Mouse (Mus musculus) hindbrain, embryonic 10.5 days (tissue): ENCODE data around the gene Vta1. TPM values are rescaled to one million over a fixed set of nuclear protein-coding genes. Genes with fewer than 3 reads are reported as not detected.

Experiments used
- DNase-seq: peaks from one replicate; pipeline ENCODE4 v3.0.0-alpha.2; 2017; ENCODE audit warnings: low spot score
- H3K27ac ChIP-seq: fragments of 300-500 bp; sonication (generic); 2 replicates; pipeline ENCODE4 v1.5.1; 2016; ENCODE audit warnings: mild to moderate bottlenecking, moderate library complexity
- H3K27me3 ChIP-seq: fragments of 300-500 bp; sonication (generic); 2 replicates; pipeline ENCODE4 v1.6.1; 2016; ENCODE audit warnings: mild to moderate bottlenecking; ENCODE audit not compliant: poor library complexity, insufficient read depth, severe bottlenecking
- H3K36me3 ChIP-seq: fragments of 300-500 bp; sonication (generic); 2 replicates; pipeline ENCODE4 v1.6.1; 2016; ENCODE audit warnings: mild to moderate bottlenecking, moderate library complexity
- H3K4me1 ChIP-seq: fragments of 300-500 bp; sonication (generic); replicated peaks from 2 replicates; pipeline ENCODE4 v1.6.1; 2016; ENCODE audit warnings: mild to moderate bottlenecking
- H3K4me3 ChIP-seq: fragments of 300-500 bp; sonication (generic); 2 replicates; pipeline ENCODE4 v1.5.1; 2016; ENCODE audit warnings: mild to moderate bottlenecking, moderate library complexity
- H3K9me3 ChIP-seq: fragments of 300-500 bp; sonication (generic); 2 replicates; pipeline ENCODE4 v1.6.1; 2016; ENCODE audit warnings: mild to moderate bottlenecking, moderate library complexity
- WGBS: fragments of 180-500 bp; shearing (Covaris S2); methylation state at CpG from one replicate; pipeline ENCODE4 v1.1.7; 2016; 5-methylcytosine and 5-hydroxymethylcytosine counted together
- polyA plus RNA-seq: library from polyadenylated mRNA; unstranded; fragments of >200 nt; fragmentation: Nextera tagmentation; extraction: Ambion mirVana; gene quantifications from 2 replicates; pipeline ENCODE4 v1.2.1, GENCODE M21; 2016

The Vta1 gene
- polyA plus RNA-seq, result 154 and 196 TPM in 2 replicates

DNA sequence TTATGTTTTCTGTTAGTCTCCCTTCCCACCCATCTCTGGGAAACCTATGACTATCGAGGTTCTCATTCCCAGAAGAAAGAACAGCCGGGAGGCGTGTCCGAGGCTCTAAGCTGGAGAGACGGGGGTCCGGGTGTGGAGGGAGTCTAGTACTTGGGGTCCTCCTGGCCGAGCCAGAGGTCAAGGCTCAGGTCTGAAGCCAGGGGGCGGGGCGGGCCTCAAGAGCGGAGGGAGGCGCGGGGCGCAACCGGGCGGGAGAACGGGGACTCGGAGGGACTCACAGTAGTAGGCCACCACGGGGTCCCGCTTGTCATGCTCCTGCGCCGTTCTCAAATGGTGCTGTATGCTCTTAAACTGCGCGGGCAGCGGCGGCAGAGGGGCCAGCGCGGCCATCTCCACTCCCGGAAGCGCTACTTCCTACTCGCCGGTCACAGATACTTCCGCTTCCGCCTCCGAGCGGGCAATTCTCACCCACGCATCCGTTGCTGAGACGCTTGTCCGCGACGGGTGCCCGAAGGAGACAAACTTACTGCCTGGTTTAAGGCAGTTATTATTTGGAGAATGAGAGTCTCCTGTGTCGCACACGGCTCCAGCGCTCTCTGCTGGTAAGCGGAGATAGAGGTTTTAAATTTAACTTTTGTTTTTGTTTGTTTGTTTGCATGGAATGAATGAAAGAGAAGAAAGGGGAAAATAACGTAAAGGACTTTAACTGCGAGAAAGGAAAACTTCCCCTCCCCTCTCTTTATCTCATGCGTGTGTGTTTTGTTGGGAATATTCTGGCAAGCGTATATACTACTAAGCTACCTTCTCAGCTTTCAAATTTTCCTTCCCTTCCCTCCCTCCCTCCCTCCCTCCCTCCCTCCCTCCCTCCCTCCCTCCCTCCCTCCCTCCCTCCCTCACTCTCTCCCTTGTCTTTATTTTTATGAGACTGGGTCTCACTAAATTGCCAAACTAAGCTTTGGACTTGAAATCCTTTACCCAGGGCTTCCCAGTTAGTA lies at the start of gene Vta1, which contains the start of gene Nmbr:
Vta1 (minus strand) TSS at position 489 of the 995 bp plus-strand sequence.
Nmbr (plus strand) TSS at position 520 of the 995 bp plus-strand sequence.
- DNase-seq, result peak; percentile 96
- WGBS, result under 1% methylated on average over 50 of the region's 50 CpGs

DNA sequence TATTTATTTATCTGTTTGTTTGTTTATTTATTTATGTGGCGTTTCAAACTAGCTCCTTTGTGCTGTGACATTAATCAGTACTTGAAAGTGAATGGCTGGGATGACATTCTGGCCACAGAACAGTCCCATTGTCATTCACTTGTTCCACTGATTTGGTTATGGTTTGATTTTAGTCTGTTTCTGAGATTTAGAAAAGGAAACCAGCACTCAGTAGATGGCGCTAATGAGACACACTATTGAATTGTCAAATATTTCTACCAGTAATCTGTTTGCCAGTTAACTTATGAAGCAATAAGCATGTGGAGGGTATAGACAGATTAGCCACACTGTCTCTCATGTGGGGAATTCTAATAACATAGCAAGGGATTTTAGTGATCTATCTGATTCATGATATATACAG lies 28.9 kb upstream of the Vta1 start:
- DNase-seq, result no peak
- Histone ChIP-seq H3K9me3 (no peaks in the 10 kb centered on the region), H3K36me3 (no peaks in the 10 kb centered on the region), H3K27ac (no peak overlapping the region), H3K4me1 (no peaks in the 10 kb centered on the region), H3K4me3 (no peak overlapping the region), H3K27me3 (no peaks in the 10 kb centered on the region)
- 9% methylated on average over 2 of the region's 2 CpGs for WGBS

More for the DNA sequence above, at the start of gene Vta1, which contains the start of gene Nmbr:
- Histone ChIP-seq H3K36me3 (no peaks in the 10 kb centered on the region), H3K9me3 (no peaks in the 10 kb centered on the region), H3K4me1 (peaks cover 25% of the 10 kb centered on the region), H3K27me3 (no peaks in the 10 kb centered on the region), H3K27ac (peak within 1 kb of the TSS; percentile 92), H3K4me3 (peak within 1 kb of the TSS; percentile 88)

DNA sequence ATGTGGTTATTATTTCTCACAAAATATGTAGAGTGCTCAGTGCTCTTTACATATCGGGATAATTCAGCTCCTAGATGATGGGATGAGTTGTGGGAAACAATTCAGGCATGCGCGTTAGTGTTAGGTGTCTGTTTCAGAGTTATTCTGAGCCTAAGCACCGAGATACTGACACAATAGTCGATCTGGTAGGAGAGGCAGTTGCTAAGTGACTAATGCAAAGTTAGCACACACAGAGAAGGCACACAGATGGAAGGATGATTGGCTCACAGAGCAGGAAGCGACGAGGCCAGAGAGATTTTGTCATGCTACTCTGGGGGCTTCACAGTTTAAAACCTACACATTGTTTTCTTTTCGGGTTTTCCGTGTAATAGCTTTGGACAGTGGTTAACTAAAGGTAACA lies 20.3 kb upstream of the Vta1 start:
- H3K27ac ChIP-seq, result no peak overlapping the region
- no peaks in the 10 kb centered on the region for H3K9me3 ChIP-seq
- no peaks in the 10 kb centered on the region for H3K4me1 ChIP-seq
- DNase-seq, result no peak
- no peaks in the 10 kb centered on the region for H3K36me3 ChIP-seq
- H3K4me3 ChIP-seq, result no peak overlapping the region
- WGBS, result 79% methylated on average over 9 of the region's 9 CpGs
- no peaks in the 10 kb centered on the region for H3K27me3 ChIP-seq

DNA sequence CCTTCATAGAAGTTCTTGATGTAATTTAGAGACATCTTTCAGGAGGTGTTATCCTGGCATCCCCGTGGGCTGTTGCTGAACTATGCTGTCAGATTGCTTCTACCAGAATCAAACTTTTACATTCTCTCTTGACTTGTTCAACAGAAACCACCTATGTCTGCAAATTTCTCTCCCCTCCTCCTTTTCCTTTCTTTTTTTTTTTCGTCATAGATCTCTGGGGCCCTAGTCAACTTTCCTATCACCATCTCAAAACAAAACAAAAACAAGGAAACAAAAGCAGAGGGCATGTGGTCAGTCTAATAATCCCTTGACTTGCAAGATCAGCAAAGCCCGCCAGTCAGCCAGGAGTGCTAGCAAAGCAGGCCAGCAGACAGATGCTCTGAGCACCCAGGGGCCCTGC lies 12.8 kb upstream of the Vta1 start, which contains the start of gene Gje1:
Gje1 (minus strand) TSS at position 101 of the 400 bp plus-strand sequence.
- Histone ChIP-seq H3K27ac (no peak within 1 kb of the TSS), H3K27me3 (no peaks in the 10 kb centered on the region), H3K36me3 (no peaks in the 10 kb centered on the region), H3K9me3 (no peaks in the 10 kb centered on the region), H3K4me3 (no peak within 1 kb of the TSS), H3K4me1 (no peaks in the 10 kb centered on the region)
- no peak for DNase-seq
- WGBS, result 55% methylated on average over 3 of the region's 3 CpGs

DNA sequence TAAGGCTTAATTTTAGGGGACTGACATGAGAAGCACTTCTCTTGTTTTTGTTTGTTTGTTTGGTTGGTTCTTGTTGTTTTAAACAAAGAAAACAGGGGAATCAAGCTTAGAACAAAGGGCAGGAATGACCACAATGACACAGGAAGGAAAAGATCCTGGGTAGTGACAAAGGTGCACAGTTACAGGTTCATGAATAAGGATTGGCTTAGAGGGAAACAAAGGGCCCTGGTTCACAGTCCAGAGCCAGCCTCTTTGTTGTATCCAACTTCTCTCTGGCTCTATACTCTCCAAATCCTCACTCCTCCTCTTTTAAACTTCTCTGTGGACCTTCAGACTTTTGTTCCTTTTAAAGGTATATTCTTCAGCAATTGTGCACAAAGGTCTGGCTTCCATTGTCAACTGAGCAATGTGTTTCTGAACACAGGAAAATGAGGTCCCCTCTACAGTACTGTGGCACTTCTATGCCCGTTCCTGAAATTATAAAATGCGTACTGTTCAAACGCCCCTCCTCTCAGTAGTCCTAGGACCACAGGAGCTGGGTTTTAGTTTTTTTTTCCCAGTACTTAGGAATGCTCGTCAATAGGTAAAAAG lies 1.4 kb downstream of the Vta1 start:
- 59% methylated on average over 4 of the region's 4 CpGs for WGBS
- peaks cover 25% of the 10 kb centered on the region for H3K4me1 ChIP-seq
- H3K9me3 ChIP-seq, result no peaks in the 10 kb centered on the region
- H3K27ac ChIP-seq, result peak overlapping the region; percentile 92
- DNase-seq, result no peak
- H3K27me3 ChIP-seq, result no peaks in the 10 kb centered on the region
- peak overlapping the region; percentile 88 for H3K4me3 ChIP-seq
- H3K36me3 ChIP-seq, result no peaks in the 10 kb centered on the region

DNA sequence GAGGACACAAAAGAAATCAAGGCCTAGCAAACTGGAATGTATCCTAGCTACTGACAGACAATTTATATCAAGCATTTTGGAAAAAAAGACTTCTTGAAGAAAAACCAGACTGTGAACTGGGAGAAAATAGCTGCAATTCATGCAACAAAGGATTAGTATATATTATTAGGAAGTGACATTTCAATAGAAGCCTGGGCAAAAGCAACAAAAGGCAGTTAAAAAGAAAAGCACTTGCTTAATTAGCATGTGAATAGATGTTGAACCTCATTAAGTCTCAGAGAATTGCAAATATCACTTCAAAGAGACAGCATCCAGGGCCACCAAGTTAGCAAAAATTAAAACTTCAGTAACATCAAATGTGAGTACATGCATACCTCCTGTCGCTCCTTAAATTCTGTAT lies 2.1 kb downstream of the Vta1 start:
- peak overlapping the region; percentile 92 for H3K27ac ChIP-seq
- H3K36me3 ChIP-seq, result no peaks in the 10 kb centered on the region
- 50% methylated on average over 1 of the region's 1 CpGs for WGBS
- DNase-seq, result no peak
- no peaks in the 10 kb centered on the region for H3K27me3 ChIP-seq
- H3K9me3 ChIP-seq, result no peaks in the 10 kb centered on the region
- peaks cover 26% of the 10 kb centered on the region for H3K4me1 ChIP-seq
- H3K4me3 ChIP-seq, result peak overlapping the region; percentile 88

DNA sequence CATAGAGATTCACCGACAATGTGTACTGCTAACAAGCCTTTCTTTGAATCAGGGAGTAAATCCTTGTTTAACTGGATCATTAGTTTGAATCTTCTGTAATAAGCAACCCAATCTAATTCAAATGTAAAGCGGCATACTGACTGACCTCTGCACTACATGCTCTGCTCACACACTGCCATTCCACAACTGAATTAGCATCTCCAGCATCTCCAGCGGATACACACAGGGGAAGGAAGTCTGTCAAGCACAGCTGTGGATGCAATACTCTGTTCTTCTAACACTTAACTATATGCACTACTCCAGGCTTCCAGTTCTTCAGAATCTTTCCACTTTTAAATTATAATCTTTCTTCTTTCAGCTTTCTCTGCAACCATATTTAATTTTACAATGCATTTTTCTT lies 15.0 kb downstream of the Vta1 start:
- H3K4me3 ChIP-seq, result no peak overlapping the region
- no peaks in the 10 kb centered on the region for H3K27me3 ChIP-seq
- peaks cover 22% of the 10 kb centered on the region for H3K36me3 ChIP-seq
- DNase-seq, result no peak
- no peaks in the 10 kb centered on the region for H3K4me1 ChIP-seq
- WGBS, result 84% methylated on average over 3 of the region's 3 CpGs
- peaks cover 7% of the 10 kb centered on the region; the same call in 1 of the 2 replicates for H3K9me3 ChIP-seq
- no peak overlapping the region for H3K27ac ChIP-seq

DNA sequence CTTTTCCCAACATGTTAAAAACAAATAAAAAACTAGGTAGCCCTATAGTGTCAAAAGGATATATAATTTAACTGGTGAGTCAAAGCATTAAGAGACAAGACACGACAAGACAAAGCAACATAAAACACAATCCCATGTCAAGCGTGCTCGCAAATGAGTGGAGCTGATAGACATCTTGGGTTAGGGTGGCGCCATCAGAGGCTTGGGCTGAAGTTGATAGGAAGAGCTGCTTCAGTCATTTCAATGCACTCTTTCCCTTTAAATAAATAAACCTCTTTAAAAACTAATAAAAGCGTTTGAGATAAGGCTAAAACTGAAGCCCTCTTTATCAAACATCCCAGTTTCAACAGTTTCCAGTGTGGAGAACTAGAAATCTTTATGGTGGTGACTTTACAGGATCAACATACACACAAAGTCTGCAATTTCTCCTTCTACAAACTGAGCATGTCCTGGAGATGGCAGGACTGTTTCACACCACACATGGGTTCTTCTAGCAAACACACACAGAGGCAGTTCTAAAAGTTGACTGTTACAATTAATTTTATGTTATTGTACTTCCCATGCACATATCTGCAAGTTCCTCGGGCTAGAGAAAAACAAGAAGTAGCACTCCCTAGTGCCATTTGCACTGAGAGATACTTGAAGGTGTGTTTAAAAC lies 16.4 kb downstream of the Vta1 start:
- peaks cover 7% of the 10 kb centered on the region; the same call in 1 of the 2 replicates for H3K9me3 ChIP-seq
- no peaks in the 10 kb centered on the region for H3K27me3 ChIP-seq
- peaks cover 35% of the 10 kb centered on the region for H3K36me3 ChIP-seq
- WGBS, result 94% methylated on average over 6 of the region's 6 CpGs
- DNase-seq, result no peak
- no peak overlapping the region for H3K4me3 ChIP-seq
- H3K4me1 ChIP-seq, result no peaks in the 10 kb centered on the region
- H3K27ac ChIP-seq, result no peak overlapping the region

DNA sequence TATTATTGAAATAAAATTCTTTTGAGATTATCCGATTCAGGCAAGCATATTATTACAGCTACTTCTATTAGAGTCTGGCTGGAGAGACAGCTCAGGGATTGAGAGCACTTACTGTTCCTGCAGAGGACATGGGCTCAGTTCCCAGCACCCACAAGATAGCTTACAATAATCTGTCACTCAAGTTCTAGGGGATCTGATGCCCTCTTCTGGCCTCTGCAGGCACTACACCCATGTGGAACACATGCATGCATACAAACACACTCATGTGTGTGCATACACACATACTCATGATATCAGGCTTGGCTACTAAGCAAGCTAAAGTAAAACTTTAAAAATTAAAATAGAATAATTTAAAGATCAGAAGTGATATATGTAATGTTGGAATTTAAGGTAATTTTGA lies 19.7 kb downstream of the Vta1 start:
- WGBS, result 98% methylated on average over 1 of the region's 1 CpGs
- no peak for DNase-seq
- no peaks in the 10 kb centered on the region for H3K4me1 ChIP-seq
- peaks cover 7% of the 10 kb centered on the region; the same call in 1 of the 2 replicates for H3K9me3 ChIP-seq
- H3K36me3 ChIP-seq, result peaks cover 42% of the 10 kb centered on the region
- H3K27me3 ChIP-seq, result no peaks in the 10 kb centered on the region
- H3K27ac ChIP-seq, result no peak overlapping the region
- H3K4me3 ChIP-seq, result no peak overlapping the region

DNA sequence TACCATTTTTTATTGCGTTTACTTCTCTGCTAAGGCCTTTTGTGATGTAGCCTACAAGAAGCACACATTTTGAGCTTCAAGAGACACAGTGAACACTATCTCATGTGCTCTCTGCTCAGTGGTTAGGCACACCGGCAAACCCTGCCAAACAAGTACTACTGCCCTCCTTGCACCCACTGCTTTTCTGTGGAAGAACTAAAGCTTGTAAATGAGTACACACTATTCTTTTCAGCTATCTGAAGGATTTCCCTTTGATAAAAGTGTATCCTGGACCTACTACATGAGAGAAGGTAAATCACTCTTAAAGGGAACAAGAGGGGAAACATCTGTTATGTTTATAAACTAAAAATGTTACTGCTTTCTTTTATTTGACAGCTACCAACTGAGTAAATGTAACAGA lies 39.2 kb downstream of the Vta1 start:
- Histone ChIP-seq H3K4me3 (no peak overlapping the region), H3K36me3 (peaks cover 42% of the 10 kb centered on the region), H3K4me1 (no peaks in the 10 kb centered on the region), H3K27ac (no peak overlapping the region), H3K27me3 (no peaks in the 10 kb centered on the region), H3K9me3 (no peaks in the 10 kb centered on the region)
- DNase-seq, result no peak
- WGBS, result 96% methylated on average over 2 of the region's 2 CpGs

DNA sequence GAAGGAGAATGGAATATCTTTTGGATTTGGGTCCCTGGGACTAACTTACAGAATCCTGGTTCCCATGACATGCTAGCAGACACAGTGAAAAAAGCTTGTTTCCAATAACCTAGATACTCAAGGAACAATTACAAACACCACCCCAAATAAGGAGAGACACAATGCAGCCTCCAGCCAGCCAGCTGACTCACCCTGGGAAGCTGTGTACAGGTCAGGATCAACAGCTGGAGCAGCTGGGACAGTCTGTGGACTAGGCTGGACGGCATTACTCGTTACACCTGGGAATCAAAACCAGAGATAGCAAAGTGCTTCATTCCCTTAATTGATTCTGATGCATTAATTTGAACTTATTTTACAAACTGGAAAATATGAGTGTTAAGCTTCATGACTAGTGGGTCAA lies 44.5 kb downstream of the Vta1 start:
- H3K9me3 ChIP-seq, result no peaks in the 10 kb centered on the region
- H3K4me1 ChIP-seq, result no peaks in the 10 kb centered on the region
- DNase-seq, result no peak
- H3K27me3 ChIP-seq, result no peaks in the 10 kb centered on the region
- no peak overlapping the region for H3K4me3 ChIP-seq
- H3K27ac ChIP-seq, result no peak overlapping the region
- peaks cover 37% of the 10 kb centered on the region for H3K36me3 ChIP-seq
- 94% methylated on average over 2 of the region's 2 CpGs for WGBS

DNA sequence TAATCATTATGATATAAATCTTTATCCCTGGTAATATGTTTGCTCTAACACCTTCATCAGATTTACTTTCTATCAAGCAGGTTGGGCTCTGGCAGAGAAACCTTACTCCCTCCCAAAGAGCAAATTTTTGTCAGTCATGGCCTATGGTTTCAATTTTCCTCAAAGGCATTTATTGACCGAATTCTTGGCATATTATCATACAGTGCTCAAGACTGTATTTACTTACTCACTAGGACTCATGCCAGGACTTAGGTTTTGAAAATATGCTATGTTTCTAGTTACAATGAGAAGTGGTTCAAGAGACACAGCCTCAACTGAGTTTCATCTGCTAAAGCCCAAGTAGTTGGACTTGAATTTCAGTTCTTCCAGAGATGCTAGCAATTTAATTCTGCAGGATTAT lies 65.7 kb downstream of the Vta1 start:
- Histone ChIP-seq H3K4me1 (no peaks in the 10 kb centered on the region), H3K4me3 (no peak overlapping the region), H3K9me3 (0 out of 2 replicates have a peak, but pooled peaks cover 2% of the 10 kb centered on the region), H3K27me3 (no peaks in the 10 kb centered on the region), H3K27ac (no peak overlapping the region), H3K36me3 (no peaks in the 10 kb centered on the region)
- 86% methylated on average over 1 of the region's 1 CpGs for WGBS
- no peak for DNase-seq
